Mouse (Mus musculus) heart, adult 8-10 months (tissue): ENCODE data around the gene Letm1. TPM values are rescaled to one million over a fixed set of nuclear protein-coding genes. Genes with fewer than 3 reads are reported as not detected.
A peak's percentile ranks its signal among the peaks of the same experiment; 100 is the strongest.

Source experiments
- DNase-seq: peaks from one replicate; pipeline ENCODE4 v3.0.0; 2022; ENCODE audit warnings: low spot score
- total RNA-seq, 4 experiments: library from RNA; stranded (reverse); gene quantifications; 2 replicates each; pipeline ENCODE4 v1.2.4; 2022

The Letm1 gene
- 100 to 1,000 TPM; 135 to 149 (median 141) TPM for total RNA-seq

- peak; percentile 93 for DNase-seq
Measured at GRCm38 (mm10) chr5:33782345-33782998, at the start of gene Letm1. Gene Letm1 (minus strand): TSS chr5:33782817.

- DNase-seq: no peak
Measured at GRCm38 (mm10) chr5:33830832-33831231, 48.2 kb upstream of the Letm1 start.

- no peak for DNase-seq
Measured at GRCm38 (mm10) chr5:33829958-33830357, 47.3 kb upstream of the Letm1 start.

- no peak for DNase-seq
Measured at GRCm38 (mm10) chr5:33828107-33828506, 45.5 kb upstream of the Letm1 start.

GRCm38 (mm10) chr5:33826001-33826400 lies 43.4 kb upstream of the Letm1 start:
- no peak for DNase-seq

GRCm38 (mm10) chr5:33822456-33822855 lies 39.8 kb upstream of the Letm1 start:
- DNase-seq: no peak

- no peak for DNase-seq
Measured at GRCm38 (mm10) chr5:33821901-33822427, 39.3 kb upstream of the Letm1 start.

- peak; percentile 10 for DNase-seq
Measured at GRCm38 (mm10) chr5:33820733-33821621, 38.4 kb upstream of the Letm1 start.

GRCm38 (mm10) chr5:33819876-33820732 lies 37.5 kb upstream of the Letm1 start, which contains the start of gene Nsd2:
Gene Nsd2 (plus strand): TSS chr5:33820725.
- DNase-seq: peak; percentile 77

GRCm38 (mm10) chr5:33819141-33819875 lies 36.7 kb upstream of the Letm1 start:
- peak; percentile 14 for DNase-seq

GRCm38 (mm10) chr5:33818104-33818503 lies 35.5 kb upstream of the Letm1 start:
- no peak for DNase-seq

GRCm38 (mm10) chr5:33816008-33816725 lies 33.5 kb upstream of the Letm1 start:
- no peak for DNase-seq

- no peak for DNase-seq
Measured at GRCm38 (mm10) chr5:33811519-33811918, 28.9 kb upstream of the Letm1 start.

- no peak for DNase-seq
Measured at GRCm38 (mm10) chr5:33803337-33803736, 20.7 kb upstream of the Letm1 start.

- DNase-seq: no peak
Measured at GRCm38 (mm10) chr5:33791912-33792643, 9.5 kb upstream of the Letm1 start.

- DNase-seq: no peak
Measured at GRCm38 (mm10) chr5:33782999-33783390, 378 bp upstream of the Letm1 start.

- peak; percentile 5 for DNase-seq
Measured at GRCm38 (mm10) chr5:33781964-33782344, 663 bp downstream of the Letm1 start.

- no peak for DNase-seq
Measured at GRCm38 (mm10) chr5:33777195-33777594, 5.4 kb downstream of the Letm1 start.

GRCm38 (mm10) chr5:33743481-33743880 lies 39.1 kb downstream of the Letm1 start:
- DNase-seq: no peak

- no peak for DNase-seq
Measured at GRCm38 (mm10) chr5:33740548-33740947, 42.1 kb downstream of the Letm1 start.
